Mouse (Mus musculus): Measurements from ENCODE around the gene Pola2. TPM values are rescaled to one million over a fixed set of nuclear protein-coding genes. Genes with fewer than 3 reads are reported as not detected.

Pola2 gene
- polyA plus RNA-seq, 1 experiment from 2014 or later: 35.8 TPM

GRCm38 (mm10) chr19:5894002-5894678 is 69.9 kb downstream of the Pola2 start, which contains the start of gene Tigd3:
TSS of gene Tigd3 (minus strand) at chr19:5894149.
- peak within 1 kb of the TSS; percentile 96 for H3K4me2 ChIP-seq
- peaks cover 14% of the 10 kb centered on the region for H3K4me1 ChIP-seq (replicated peaks)
- peak within 1 kb of the TSS; percentile 55; the same call in 1 of the 2 replicates for H3K27ac ChIP-seq
- H3K9me3 ChIP-seq (replicated peaks): no peaks in the 10 kb centered on the region
- H3K4me3 ChIP-seq: peak within 1 kb of the TSS; percentile 61
- WGBS: 3% methylated on average over 36 of the region's 36 CpGs
- ATAC-seq (replicated peaks; ENCODE audit: insufficient number of reproducible peaks, insufficient read depth, low FRiP score, low read depth): peak; percentile 97
- H3K27me3 ChIP-seq: no peaks in the 10 kb centered on the region
- H3K36me3 ChIP-seq: peaks cover 28% of the 10 kb centered on the region
- H3K9ac ChIP-seq: peak within 1 kb of the TSS; percentile 72

- Histone ChIP-seq H3K9me3 (replicated peaks) (no peaks in the 10 kb centered on the region), H3K4me3 (peak overlapping the region; percentile 61), H3K4me1 (replicated peaks) (peaks cover 14% of the 10 kb centered on the region), H3K4me2 (peak overlapping the region; percentile 96), H3K27ac (peak overlapping the region; percentile 55; the same call in 1 of the 2 replicates), H3K27me3 (no peaks in the 10 kb centered on the region), H3K9ac (peak overlapping the region; percentile 72), H3K36me3 (peaks cover 24% of the 10 kb centered on the region)
- WGBS: 11% methylated on average over 31 of the region's 31 CpGs
- no peak; the same call in 1 of the 2 replicates for ATAC-seq (replicated peaks; ENCODE audit: insufficient number of reproducible peaks, insufficient read depth, low FRiP score, low read depth)
Observed at GRCm38 (mm10) chr19:5893282-5894001, 70.6 kb downstream of the Pola2 start.

- H3K9ac ChIP-seq: peak overlapping the region; percentile 72; the same call in 1 of the 2 replicates
- H3K4me1 ChIP-seq (replicated peaks): peaks cover 14% of the 10 kb centered on the region
- peaks cover 21% of the 10 kb centered on the region for H3K36me3 ChIP-seq
- no peak overlapping the region for H3K27ac ChIP-seq
- H3K9me3 ChIP-seq (replicated peaks): no peaks in the 10 kb centered on the region
- WGBS: 94% methylated on average over 13 of the region's 13 CpGs
- no peak for ATAC-seq (replicated peaks; ENCODE audit: insufficient number of reproducible peaks, insufficient read depth, low FRiP score, low read depth)
- H3K27me3 ChIP-seq: no peaks in the 10 kb centered on the region
- H3K4me2 ChIP-seq: peak overlapping the region; percentile 96
- peak overlapping the region; percentile 61; the same call in 1 of the 2 replicates for H3K4me3 ChIP-seq
Observed at GRCm38 (mm10) chr19:5892735-5893134, 71.3 kb downstream of the Pola2 start.

- H3K4me1 ChIP-seq (replicated peaks): peaks cover 14% of the 10 kb centered on the region
- WGBS: 89% methylated on average over 7 of the region's 7 CpGs
Observed at GRCm38 (mm10) chr19:5892262-5892661, 71.7 kb downstream of the Pola2 start.

GRCm38 (mm10) chr19:5891521-5892258 is 72.3 kb downstream of the Pola2 start:
- H3K27me3 ChIP-seq: no peaks in the 10 kb centered on the region
- no peak overlapping the region for H3K4me2 ChIP-seq
- H3K27ac ChIP-seq: peak overlapping the region; percentile 10; the same call in 1 of the 2 replicates
- H3K9ac ChIP-seq: no peak overlapping the region
- 89% methylated on average over 12 of the region's 12 CpGs for WGBS
- ATAC-seq (replicated peaks; ENCODE audit: insufficient number of reproducible peaks, insufficient read depth, low FRiP score, low read depth): no peak
- peaks cover 14% of the 10 kb centered on the region for H3K4me1 ChIP-seq (replicated peaks)
- H3K4me3 ChIP-seq: no peak overlapping the region
- peaks cover 13% of the 10 kb centered on the region for H3K36me3 ChIP-seq
- no peaks in the 10 kb centered on the region for H3K9me3 ChIP-seq (replicated peaks)

More at GRCm38 (mm10) chr19:5892262-5892661, 71.7 kb downstream of the Pola2 start:
- Histone ChIP-seq H3K9me3 (replicated peaks) (no peaks in the 10 kb centered on the region), H3K4me3 (no peak overlapping the region), H3K27me3 (no peaks in the 10 kb centered on the region), H3K36me3 (peaks cover 17% of the 10 kb centered on the region), H3K4me2 (no peak overlapping the region), H3K27ac (no peak overlapping the region), H3K9ac (no peak overlapping the region)
- ATAC-seq (replicated peaks; ENCODE audit: insufficient number of reproducible peaks, insufficient read depth, low FRiP score, low read depth): no peak

Other genes starting within 250 kb of the Pola2 start
- gene Ehbp1l1, start 237.9 kb downstream of the Pola2 start, polyA plus RNA-seq (2015; fragmentation: Nextera tagmentation; extraction: Ambion mirVana): 82.6 and 84.3 TPM in 2 replicates
- gene Fam89b, start 234.5 kb downstream of the Pola2 start, polyA plus RNA-seq (2015; fragmentation: Nextera tagmentation; extraction: Ambion mirVana): 68.1 and 82.4 TPM in 2 replicates
- 26.6 and 43.3 TPM in 2 replicates for gene Ltbp3, start 223.3 kb downstream of the Pola2 start, polyA plus RNA-seq (2015; fragmentation: Nextera tagmentation; extraction: Ambion mirVana)
- 53.5 and 65.9 TPM in 2 replicates for gene Scyl1, start 192.8 kb downstream of the Pola2 start, polyA plus RNA-seq (2015; fragmentation: Nextera tagmentation; extraction: Ambion mirVana)
- gene Frmd8, start 88.9 kb downstream of the Pola2 start, polyA plus RNA-seq (2015; fragmentation: Nextera tagmentation; extraction: Ambion mirVana): 25.1 and 35.1 TPM in 2 replicates
- 3.2 and 4.2 TPM in 2 replicates for gene Slc25a45, start 86.4 kb downstream of the Pola2 start, polyA plus RNA-seq (2015; fragmentation: Nextera tagmentation; extraction: Ambion mirVana)
- gene Tigd3, start 70.1 kb downstream of the Pola2 start, polyA plus RNA-seq (2015; fragmentation: Nextera tagmentation; extraction: Ambion mirVana): 1.2 and 2.0 TPM in 2 replicates
- gene Dpf2, start 51.2 kb downstream of the Pola2 start, polyA plus RNA-seq (2015; fragmentation: Nextera tagmentation; extraction: Ambion mirVana): 81.9 and 106 TPM in 2 replicates
- 10.4 and 13.0 TPM in 2 replicates for gene Cdc42ep2, start 39.4 kb downstream of the Pola2 start, polyA plus RNA-seq (2015; fragmentation: Nextera tagmentation; extraction: Ambion mirVana)
- gene Slc22a20, start 21.9 kb upstream of the Pola2 start, polyA plus RNA-seq (2015; fragmentation: Nextera tagmentation; extraction: Ambion mirVana): not detected in 2 replicates
- 6.6 and 10.0 TPM in 2 replicates for gene Capn1, start 51.7 kb upstream of the Pola2 start, polyA plus RNA-seq (2015; fragmentation: Nextera tagmentation; extraction: Ambion mirVana)
- 14.5 and 19.2 TPM in 2 replicates for gene Syvn1, start 82.4 kb upstream of the Pola2 start, polyA plus RNA-seq (2015; fragmentation: Nextera tagmentation; extraction: Ambion mirVana)
- gene Mrpl49, start 93.6 kb upstream of the Pola2 start, polyA plus RNA-seq (2015; fragmentation: Nextera tagmentation; extraction: Ambion mirVana): 54.5 and 55.3 TPM in 2 replicates
- 434 and 453 TPM in 2 replicates for gene Fau, start 93.6 kb upstream of the Pola2 start, polyA plus RNA-seq (2015; fragmentation: Nextera tagmentation; extraction: Ambion mirVana)
- gene Znhit2, start 97.0 kb upstream of the Pola2 start, polyA plus RNA-seq (2015; fragmentation: Nextera tagmentation; extraction: Ambion mirVana): 19.3 and 25.6 TPM in 2 replicates
- gene Tm7sf2, start 104.2 kb upstream of the Pola2 start, polyA plus RNA-seq (2015; fragmentation: Nextera tagmentation; extraction: Ambion mirVana): 5.4 and 11.3 TPM in 2 replicates
- gene Vps51, start 113.0 kb upstream of the Pola2 start, polyA plus RNA-seq (2015; fragmentation: Nextera tagmentation; extraction: Ambion mirVana): 35.6 and 51.9 TPM in 2 replicates
- gene Tmem262, start 115.8 kb upstream of the Pola2 start, polyA plus RNA-seq (2015; fragmentation: Nextera tagmentation; extraction: Ambion mirVana): not detected in 2 replicates
- 0.48 and 1.3 TPM in 2 replicates for gene Gm28374, start 118.1 kb upstream of the Pola2 start, polyA plus RNA-seq (2015; fragmentation: Nextera tagmentation; extraction: Ambion mirVana)
- gene Zfpl1, start 120.8 kb upstream of the Pola2 start, polyA plus RNA-seq (2015; fragmentation: Nextera tagmentation; extraction: Ambion mirVana): 39.1 and 53.1 TPM in 2 replicates
- gene Cdca5, start 120.8 kb upstream of the Pola2 start, polyA plus RNA-seq (2015; fragmentation: Nextera tagmentation; extraction: Ambion mirVana): 19.6 and 27.2 TPM in 2 replicates
- gene AC131692.1, start 130.2 kb upstream of the Pola2 start, polyA plus RNA-seq (2015; fragmentation: Nextera tagmentation; extraction: Ambion mirVana): 0.20 and 0.38 TPM in 2 replicates
- 0.21 and 0.36 TPM in 2 replicates for gene Naaladl1, start 141.6 kb upstream of the Pola2 start, polyA plus RNA-seq (2015; fragmentation: Nextera tagmentation; extraction: Ambion mirVana)
- gene Sac3d1, start 154.4 kb upstream of the Pola2 start, polyA plus RNA-seq (2015; fragmentation: Nextera tagmentation; extraction: Ambion mirVana): 28.1 and 38.1 TPM in 2 replicates
- gene Snx15, start 164.1 kb upstream of the Pola2 start, polyA plus RNA-seq (2015; fragmentation: Nextera tagmentation; extraction: Ambion mirVana): 19.8 and 25.9 TPM in 2 replicates
- 0.23 TPM in 1 of 2 replicates, not detected in the other for gene Batf2, start 176.8 kb upstream of the Pola2 start, polyA plus RNA-seq (2015; fragmentation: Nextera tagmentation; extraction: Ambion mirVana)
- gene Arl2, start 177.3 kb upstream of the Pola2 start, polyA plus RNA-seq (2015; fragmentation: Nextera tagmentation; extraction: Ambion mirVana): 74.7 and 81.8 TPM in 2 replicates
- gene Majin, start 220.2 kb upstream of the Pola2 start, polyA plus RNA-seq (2015; fragmentation: Nextera tagmentation; extraction: Ambion mirVana): not detected in 2 replicates

Measured in heart, embryonic 15.5 days (tissue).